Mouse (Mus musculus): ENCODE measurements around the gene Ppp2r2c.
A peak's percentile ranks its signal among the peaks of the same experiment; 100 is the strongest.

Gene Ppp2r2c

DNA sequence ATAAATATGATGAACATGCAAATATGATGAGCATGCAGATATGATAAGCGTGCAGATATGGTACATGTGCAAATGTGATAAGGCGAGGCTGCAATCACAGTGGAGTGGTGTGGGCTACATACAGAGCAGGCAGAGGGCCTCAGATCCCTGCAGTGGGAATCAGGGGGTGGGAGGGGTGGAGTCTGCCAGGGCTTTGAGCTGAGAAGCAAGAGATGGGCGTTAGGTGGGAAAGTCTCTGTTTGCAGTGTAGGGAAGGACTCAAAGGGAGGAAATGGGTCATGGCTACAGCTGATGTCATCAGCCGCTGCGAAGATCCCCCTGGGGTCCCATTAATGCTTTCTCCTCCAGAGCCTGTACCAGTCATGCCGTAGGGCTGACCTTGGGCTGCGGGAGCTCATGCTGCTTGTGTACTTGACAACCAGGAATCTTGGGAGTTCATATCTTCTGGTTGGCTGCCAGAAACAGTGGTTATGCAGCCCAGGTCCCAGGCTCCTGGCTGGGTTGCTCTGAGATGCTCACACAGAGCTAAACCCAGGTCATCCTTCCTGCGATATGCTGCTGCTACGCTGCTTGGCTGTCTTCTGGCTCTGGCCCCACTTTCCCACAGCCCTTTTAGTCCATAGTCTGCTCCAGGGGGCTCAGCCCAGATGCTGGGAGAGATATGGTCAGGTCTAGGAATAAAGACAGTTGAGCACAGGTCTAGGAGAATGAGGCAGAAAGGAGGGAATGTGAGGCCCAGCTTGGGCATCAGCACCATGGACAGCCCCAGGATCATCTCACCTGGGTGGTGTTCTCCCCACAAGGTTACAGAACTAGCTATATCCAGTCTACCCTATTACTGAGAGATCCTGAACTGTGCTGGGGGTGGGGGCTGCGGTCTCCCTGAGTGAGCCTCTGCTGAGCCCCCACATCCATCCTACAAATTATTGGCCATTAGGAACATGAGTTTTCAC is 27.6 kb downstream of the Ppp2r2c start:
- DNase-seq (ENCODE audit: low read depth, low spot score) = no peak

DNA sequence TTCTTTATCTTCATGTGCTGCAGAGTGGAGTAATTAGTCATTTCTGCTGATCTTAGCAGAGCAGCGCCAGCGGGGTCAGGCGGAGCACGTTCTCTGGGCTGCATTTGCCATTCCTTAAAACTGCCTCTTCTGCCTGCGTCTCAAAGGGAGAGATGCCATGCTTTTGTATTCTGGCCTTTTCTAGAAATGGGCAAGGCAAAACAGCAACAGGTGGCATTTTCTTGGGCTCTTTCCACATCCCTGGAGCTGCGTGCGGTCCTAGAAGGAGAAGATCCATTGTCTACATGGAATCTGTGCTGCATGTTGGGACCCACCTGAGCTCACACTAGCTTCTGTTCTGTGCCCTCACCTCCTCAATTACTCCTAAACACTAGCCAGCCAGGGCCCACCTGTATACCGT is 29.7 kb downstream of the Ppp2r2c start:
- DNase-seq (ENCODE audit: low read depth, low spot score) = no peak

DNA sequence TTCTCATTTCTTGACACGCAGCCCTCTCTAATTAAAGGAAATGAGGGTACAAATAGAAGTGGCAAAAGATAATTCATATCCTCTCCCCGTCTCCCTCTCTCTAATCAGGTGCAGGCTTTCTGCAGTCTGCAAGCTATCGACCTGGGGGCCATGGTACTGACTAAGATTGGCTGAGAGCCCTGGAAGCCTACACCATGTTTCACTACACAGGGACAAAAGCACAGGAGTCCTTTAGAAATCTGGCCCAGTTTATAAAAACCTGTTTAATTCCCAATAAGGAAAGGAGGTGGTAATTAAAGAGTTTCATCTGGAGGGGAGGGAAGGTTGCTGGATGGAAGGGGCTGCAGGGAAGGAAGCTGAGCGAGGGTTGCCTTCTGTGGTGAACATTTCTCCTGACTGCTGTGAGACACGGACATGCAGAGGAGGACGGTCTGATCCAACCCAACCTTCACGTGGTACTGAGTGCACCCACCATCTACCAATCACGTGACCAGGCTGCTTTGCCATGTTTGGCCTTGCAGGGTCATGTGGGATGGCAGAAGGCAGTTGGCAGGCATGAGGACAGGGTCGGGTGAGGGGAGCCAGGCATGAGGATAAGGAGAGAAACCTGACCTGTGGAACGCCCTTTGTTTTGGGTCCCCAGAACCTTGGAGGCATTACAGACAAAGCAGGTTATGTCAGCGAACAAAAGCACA is 30.2 kb downstream of the Ppp2r2c start:
- no peak for DNase-seq (ENCODE audit: low read depth, low spot score)

DNA sequence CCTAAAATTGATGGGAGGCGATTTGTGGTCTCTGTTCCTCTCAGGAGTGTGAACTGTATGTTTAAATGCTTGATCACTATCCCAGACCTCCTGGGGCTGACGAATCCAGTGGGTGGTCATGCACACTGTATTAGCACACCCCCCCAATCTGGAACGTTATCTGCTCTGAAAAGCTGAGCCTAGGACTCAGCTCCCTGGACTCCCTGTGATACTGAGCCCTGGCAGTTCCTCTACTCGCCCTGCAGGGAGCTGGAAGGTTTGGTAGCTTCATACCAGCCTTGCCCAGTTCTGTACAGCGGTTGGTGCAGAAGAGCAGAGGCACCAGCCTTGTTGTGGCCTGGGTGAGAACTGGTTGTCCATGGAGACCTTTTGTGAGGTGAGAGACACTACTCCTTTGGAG is 31.1 kb downstream of the Ppp2r2c start:
- DNase-seq (ENCODE audit: low read depth, low spot score) = no peak

DNA sequence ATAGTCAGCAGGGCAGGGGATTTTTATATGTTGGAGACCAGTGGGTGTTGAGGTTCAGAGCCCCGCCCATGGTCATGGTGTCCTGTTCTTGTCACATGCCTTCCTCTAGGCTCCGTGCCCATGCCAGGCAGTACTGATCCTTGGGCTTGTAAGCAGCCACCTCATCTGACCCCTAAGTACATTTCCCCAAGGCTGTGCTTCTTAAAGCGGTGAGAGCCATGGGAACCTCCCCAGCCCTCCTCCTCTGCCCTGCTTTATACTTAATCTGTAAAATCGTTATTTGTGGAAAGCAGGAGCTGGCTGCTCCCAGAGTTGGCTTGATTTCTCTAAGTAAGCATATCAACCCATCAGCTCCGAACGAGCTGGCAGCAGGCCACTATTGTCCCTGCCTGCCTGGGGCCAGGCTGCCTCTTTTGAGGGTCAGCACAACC is 31.9 kb downstream of the Ppp2r2c start:
- DNase-seq (ENCODE audit: low read depth, low spot score) = peak; percentile 12

DNA sequence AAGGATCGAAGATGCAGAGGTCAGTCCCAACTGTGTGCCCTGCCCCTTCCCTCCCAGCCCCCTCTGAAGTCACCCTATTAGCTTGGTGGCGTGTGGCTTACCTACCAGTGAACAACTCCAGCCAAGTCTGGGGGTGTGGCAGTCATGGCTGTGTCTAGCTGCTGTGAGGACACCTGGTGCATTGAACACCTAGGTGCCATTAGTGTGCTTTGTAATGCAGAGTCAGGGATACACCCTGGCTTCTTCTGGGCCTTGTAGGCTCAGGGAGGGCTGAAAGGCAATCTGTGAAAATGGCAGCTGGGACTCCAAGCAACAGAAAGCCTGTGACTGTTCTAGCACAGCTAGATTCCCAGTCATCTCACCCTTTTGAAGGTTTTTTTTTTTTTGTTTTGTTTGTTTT is 34.5 kb downstream of the Ppp2r2c start:
- DNase-seq (ENCODE audit: low read depth, low spot score) = no peak

DNA sequence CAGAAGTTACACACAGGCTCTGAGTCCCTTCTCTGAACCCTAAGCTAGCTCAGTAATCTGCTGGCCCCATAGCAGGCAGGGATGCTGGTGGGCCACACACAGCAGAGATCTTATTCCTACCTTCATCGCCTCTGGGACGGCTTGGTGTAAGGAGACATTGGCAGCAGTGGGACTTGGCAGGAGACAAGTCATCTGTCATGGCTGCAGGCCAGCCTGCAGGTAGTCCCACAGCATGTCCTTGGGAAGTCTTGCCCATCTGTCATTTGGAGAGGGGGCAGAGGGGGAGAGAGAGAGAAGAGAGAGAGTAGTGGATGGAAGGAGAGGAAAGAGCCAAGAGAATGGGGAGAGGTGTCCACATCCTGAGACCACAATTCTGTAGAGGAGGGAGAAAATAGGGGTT is 35.8 kb downstream of the Ppp2r2c start:
- no peak for DNase-seq (ENCODE audit: low read depth, low spot score)

DNA sequence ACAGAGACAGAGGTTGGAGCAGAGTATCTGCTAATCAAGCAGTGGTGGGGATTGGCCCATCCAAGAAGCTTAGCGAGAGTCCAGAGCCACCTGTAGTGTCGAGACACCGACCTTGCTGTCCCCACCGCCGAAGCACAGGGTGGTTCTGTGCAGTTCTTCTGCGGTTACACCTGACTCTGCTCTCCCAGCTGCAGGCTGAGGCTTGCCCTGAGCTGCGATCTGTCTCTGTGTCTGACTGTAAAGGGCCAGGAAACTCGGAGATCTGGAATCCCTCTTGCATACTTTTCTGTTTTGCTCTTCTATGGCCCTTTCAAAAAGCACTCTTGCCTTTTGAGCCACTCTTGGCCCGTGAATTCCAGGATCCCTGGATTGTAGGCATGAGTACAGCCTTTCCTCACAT is 36.4 kb downstream of the Ppp2r2c start:
- DNase-seq (ENCODE audit: low read depth, low spot score) = no peak

DNA sequence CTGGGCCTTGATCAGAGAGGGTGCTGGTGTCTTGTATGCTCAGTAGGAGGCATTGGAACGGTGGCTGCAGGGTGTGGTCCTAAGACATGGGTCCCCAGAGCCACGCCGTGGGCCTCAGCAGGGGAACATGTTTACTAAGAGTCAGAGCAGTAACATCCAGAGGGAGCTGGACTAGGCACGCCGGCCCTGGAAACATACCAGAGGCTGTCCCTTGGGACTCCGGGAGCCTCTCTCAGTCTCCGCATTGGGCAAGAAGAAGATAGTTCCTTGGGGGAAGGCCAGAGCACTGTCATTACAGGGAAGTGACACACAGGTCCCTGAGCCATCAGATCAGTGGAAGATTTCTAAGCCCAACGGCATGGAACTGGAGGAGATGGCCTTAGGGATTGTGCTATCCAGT is 36.9 kb downstream of the Ppp2r2c start:
- peak; percentile 15 for DNase-seq (ENCODE audit: low read depth, low spot score)

DNA sequence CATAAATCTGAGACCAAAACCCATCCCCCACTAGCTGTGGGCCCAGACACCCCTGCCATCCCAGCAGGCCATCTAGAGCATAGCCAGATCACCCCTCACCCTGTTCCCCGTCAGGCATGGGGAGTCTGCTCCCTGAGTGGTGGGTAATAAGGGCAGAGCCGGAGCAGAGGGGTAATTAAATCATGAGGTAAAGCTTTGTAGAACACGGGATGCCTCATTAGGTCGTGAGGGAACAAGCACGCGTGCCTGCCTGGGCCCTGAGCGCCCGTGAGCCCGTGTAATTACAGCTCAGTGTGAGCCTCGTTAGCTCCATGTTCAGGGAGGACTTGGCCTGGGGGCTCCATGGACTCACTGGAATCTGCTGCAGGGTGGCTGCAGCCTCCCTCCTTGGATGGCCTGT is 39.4 kb downstream of the Ppp2r2c start:
- DNase-seq (ENCODE audit: low read depth, low spot score) = no peak

DNA sequence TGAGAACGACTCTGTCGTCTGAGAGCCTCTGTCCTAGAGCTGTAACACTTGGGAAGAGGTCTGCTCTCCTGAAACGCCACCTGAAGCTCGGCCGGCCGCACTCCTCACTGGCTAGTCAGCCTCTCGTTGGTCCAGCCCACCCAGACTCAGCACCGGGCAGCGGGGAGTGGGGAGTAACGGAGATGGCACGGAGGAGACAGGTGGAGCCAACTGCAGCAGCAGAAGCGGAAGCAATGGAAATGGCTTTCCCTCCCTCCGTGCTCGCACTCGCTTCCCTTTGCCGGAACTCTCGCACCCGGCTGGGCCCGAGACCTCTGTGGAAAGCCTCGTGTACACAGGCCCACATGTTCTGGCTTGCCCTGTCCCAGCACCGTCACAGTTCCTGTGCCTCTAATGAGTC is 41.2 kb downstream of the Ppp2r2c start:
- DNase-seq (ENCODE audit: low read depth, low spot score) = no peak

DNA sequence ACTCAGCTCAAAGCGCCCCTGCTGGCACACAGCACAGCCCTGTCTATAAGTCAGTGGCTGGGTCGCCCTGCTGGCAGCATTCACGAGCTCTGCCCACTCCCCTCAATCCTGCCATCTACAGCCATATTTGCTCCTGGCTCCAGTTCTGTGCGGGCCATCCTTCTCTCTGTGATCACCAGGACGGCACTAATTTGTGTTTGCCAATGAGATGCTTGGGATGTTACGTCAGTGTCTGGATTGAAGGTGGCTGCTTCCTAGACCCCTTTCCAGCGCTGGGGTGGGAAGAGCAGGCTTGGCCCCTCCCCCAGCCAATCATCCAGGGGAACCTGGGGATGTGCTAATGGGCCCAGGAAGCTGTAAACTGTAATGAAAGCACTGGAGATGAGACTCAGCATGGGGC is 42.7 kb downstream of the Ppp2r2c start:
- DNase-seq (ENCODE audit: low read depth, low spot score) = no peak

DNA sequence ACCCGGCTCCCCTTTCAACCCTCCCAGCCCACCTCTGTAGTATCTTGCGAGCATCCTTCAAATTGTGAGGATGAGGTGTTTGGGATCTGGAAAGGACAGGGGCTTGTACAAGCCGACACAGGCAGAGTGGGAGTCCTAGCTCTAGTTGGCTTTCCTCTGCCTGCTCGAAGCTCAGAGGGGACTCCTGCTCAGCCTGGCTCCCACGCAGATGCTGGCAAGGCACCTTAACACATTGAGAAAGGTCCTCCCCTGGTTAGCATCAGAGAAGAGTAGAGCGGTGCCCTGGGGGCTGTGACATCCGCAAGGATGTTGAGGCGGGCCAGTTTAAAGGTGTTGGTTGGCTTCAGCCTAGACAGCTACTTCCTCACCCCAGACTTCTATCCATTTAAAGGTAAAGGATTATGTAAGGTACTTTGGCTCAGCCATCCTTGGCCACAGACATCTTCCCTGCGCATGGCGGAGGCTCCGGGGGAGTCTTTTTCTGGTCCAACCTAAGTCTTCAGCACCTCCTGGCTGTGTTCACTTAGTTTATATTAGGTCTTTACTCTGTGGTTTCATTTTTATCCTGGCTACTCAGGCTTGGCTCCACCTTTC is 43.5 kb downstream of the Ppp2r2c start:
- no peak for DNase-seq (ENCODE audit: low read depth, low spot score)

DNA sequence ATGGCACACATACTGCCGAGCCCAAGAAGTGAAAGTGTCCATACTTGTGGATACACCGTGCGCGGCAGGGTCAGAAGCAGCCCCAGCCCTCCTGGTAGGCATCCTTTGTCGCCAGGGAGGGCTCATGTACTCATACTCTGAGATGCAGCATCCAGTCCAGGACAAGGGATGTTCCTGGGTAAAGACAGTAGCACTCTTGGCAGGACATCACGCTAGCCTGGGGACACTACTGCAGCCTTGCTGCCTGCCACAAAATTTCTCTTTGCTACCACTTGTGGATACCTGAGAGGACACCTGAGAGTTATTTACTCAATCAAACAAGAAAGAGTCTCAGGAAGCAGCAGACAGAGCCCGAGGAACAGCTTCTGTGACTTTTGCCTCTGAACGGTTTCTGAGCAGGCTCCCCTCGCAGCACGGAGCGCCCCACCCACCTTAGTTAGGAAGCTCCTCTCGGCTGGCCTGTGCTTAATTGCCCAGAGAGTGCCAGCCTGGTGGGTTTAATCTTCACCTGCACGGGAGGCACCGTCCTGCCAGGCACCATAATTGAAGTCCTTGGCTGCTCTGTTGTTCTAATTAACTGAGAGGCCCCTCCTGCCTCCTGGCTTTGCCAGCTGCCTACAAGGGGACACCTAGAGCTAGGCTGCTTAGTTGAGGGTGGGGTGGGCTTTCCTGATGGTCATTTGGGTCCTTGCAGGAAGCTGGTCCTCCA is 44.4 kb downstream of the Ppp2r2c start:
- DNase-seq (ENCODE audit: low read depth, low spot score) = no peak

DNA sequence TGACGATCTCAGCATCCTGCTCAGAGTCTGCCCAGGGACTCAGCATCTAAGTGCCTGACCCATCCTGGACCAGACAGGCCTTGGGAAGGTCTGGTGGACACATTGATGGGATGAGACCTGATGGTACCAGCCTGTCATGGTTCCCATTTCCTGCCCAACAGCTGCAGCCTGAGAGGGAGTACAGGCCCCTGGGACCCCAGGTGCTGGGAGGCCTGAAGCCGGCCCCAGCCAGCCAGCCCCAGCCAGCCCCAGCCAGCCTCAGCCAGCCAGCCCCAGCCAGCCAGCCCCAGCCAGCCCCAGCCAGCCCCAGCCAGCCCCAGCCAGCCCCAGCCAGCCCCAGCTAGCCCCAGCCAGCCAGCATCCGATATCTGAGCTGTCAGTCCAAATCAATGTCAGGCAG is 46.9 kb downstream of the Ppp2r2c start:
- no peak for DNase-seq (ENCODE audit: low read depth, low spot score)

DNA sequence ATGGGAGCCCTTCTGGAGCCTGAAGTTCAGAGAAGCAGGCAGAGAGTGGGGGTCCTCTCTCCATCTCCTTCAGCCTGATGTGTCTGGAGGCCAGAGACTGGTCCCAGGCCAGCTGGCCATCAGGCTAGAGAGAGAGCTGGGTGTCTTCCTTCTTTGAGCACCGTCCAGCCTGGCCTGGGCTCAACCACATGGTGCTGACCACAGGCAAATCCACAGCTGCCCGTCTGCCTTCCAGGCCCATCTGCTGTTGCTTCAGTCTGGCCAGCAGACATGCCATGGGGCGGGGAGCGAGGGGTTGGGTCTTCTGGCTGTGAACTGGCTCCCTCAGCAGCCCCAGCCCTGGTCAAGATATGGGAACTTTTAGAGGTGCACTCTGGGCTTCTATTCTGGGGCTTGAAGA is 48.3 kb downstream of the Ppp2r2c start:
- no peak for DNase-seq (ENCODE audit: low read depth, low spot score)

DNA sequence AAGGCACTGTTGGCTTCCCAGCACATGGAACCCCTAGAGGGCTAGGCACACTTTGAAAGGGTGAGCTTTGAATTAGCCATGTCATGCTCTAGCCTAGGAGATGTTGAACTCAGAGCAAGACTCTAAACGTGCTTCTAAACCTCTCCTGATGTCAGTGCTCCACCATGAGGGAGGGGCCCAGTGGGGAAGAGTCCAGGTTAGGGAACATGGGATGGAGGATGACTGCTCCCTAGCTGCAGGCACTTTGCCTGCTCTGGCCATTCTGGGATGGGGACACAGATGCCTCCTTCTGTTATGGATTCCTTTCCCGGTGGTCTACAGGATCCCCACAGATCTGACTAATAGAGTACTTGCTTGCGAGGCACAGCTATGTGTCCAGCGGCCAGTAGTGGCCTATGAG is 48.9 kb downstream of the Ppp2r2c start:
- DNase-seq (ENCODE audit: low read depth, low spot score) = no peak

DNA sequence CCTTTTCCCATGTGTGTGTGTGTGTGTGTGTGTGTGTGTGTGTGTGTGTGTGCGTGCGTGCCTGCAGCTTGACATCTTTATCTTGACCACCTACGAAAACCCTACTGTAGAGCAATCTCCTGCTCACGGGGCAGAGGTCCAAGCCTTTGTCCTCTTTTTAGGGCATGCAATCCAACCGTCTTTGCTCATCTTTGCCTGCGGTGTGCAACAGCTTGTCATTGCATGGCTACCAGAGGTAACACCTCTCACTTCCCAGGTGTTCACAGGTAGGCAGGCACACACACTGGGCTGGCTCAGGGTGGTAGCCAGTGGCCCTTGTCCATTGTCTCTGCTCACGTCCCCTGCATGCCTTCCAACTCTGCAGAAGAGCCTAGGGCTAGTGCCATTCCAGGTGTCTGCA is 49.7 kb downstream of the Ppp2r2c start:
- DNase-seq (ENCODE audit: low read depth, low spot score) = no peak

DNA sequence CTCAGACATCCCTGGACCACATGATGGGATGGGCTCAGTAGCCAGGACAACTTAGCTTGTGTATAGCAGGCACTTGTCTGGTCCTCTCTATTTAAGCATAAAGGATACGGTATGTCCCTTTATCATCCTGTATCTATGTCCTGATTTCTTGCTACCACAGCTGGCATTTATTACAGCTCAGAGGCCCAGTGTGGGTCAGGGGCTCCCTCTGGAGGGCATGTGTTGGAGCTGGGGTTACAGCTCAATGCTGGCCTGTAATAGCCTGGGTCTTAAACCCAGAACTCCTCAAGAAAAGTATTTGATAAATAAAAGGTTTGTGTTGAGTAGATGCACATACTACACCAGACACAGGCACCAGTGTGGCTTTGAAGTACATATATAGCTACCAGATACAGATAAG is 51.8 kb downstream of the Ppp2r2c start:
- peak; percentile 66 for DNase-seq (ENCODE audit: low read depth, low spot score)

DNA sequence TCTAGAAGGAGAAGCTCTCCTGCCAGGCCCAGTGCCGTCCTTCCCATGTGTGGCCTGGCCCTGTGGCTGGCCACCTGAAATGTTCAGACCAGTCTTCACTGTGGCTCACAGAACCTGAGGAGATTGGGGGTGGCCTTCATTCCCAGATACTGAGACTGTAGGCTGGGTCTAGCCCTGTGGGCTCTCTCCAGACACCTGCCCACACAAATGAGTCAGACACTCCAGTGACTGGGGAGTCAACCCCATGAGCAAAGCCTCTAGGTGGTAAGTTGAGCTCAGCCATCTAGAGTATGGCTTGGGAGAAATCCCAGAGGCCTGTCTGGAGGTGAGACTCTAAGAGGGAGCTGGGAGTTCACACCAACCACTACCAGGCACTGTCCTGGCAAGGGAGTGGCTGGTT is 53.6 kb downstream of the Ppp2r2c start:
- no peak for DNase-seq (ENCODE audit: low read depth, low spot score)

DNA sequence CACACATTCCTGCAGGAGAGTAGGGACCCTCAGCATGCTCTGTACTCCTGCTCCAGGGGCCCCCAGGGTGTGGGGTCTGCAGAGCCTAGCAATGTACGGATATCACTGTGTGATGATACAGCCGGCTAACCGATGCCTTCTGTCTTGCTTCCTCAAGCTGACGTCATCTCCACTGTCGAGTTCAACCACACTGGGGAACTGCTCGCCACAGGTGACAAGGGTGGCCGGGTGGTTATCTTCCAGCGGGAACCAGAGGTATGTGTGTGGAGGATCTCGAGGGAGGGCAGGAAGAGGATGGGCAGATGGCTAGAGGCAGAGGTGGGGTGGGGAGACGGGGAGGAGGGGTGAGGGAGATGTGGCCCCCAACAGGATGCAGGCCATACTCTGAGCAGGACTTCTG is 54.5 kb downstream of the Ppp2r2c start:
- DNase-seq (ENCODE audit: low read depth, low spot score) = no peak
